Comparison of ENCODE assay signal across 8 mouse cellular contexts in the genomic region with DNA sequence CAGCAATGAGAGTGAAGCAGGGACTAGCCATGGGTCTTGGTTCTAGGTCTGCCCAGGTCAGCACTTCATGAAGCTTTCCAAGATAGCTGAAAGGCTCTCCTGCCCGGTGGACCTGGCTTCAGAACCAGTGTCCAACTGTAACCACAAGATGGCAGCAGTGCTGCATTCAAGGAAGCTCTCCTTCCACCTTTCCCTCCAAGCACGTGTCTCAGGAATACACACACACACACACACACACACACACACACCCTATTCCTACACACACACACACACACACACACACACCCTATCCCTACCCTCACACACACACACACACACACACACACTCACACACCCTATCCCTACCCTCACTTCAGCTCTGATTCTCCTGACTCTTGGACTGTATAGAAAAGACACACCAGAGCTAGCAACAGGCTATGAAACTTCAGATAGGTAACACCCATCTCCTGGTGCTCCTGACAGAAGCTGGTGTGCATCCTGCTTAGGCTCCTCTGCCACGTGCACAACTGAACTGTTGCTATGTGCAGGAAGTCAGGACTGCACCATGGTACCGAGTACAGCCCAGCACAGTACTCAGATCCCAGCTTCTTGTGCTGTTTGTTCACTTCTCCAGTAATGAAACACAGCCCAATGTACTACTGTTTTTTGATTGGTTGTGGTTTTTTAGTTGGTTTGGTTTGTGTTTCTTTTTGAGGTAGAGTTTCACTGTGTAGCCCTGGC. TPM values are rescaled to one million over a fixed set of nuclear protein-coding genes. Genes with fewer than 3 reads are reported as not detected.
A peak's percentile ranks its signal among the peaks of the same experiment; 100 is the strongest.
DNase-seq lines count a peak whose midpoint lies in the region; ATAC-seq lines count a peak whose summit lies in the region.

No protein-coding gene starts in this region.

- peak; percentile 79 to 94 for DNase-seq in adrenal gland, adult (ENCODE audit: inconsistent age in 2 of 2, low spot score in 1 of 2)
- peak; percentile 89 for DNase-seq in embryo, embryonic 10.5 days (ENCODE audit: low spot score)
- DNase-seq in gastrocnemius, postnatal 36 days, result peak; percentile 63 to 70
- DNase-seq in left cerebral cortex, postnatal 14 days (ENCODE audit: low spot score in 2 of 2), result peak; percentile 89
- peak; percentile 86 for DNase-seq in mesoderm, embryonic 11.5 days (ENCODE audit: low read depth, low spot score)
- DNase-seq in right cerebral cortex, postnatal 36 days (ENCODE audit: low spot score in 2 of 2), result peak; percentile 52 to 68
- peak; percentile 66 to 82 for DNase-seq in urinary bladder, postnatal 4 days (ENCODE audit: low spot score in 2 of 2)

- H3K9ac ChIP-seq in intestine, embryonic 15.5 days, result no peak overlapping the region

- H3K4me3 ChIP-seq in intestine, embryonic 15.5 days (replicated peaks), result no peak overlapping the region

- no peaks in the 10 kb centered on the region for H3K27me3 ChIP-seq in intestine, embryonic 15.5 days (replicated peaks)

- H3K4me2 ChIP-seq in intestine, embryonic 15.5 days (replicated peaks), result no peak overlapping the region

- intact Hi-C loops in gastrocnemius, postnatal 36 days (cut with DNase I), result loop anchor here (1.0 to 2.0 kb wide), 2 partner anchors 37 to 145 kb away; no protein-coding TSS in a partner anchor
- intact Hi-C loops in left cerebral cortex, postnatal 14 days (cut with DNase I), result loop anchor here (1.0 to 2.0 kb wide), 2 partner anchors 38 to 147 kb away; a partner anchor contains a TSS

- H3K4me1 ChIP-seq in intestine, embryonic 15.5 days (replicated peaks), result no peaks in the 10 kb centered on the region

- H3K36me3 ChIP-seq in intestine, embryonic 15.5 days, result no peaks in the 10 kb centered on the region

- peak; percentile 86 for ATAC-seq in intestine, embryonic 15.5 days

- 26% methylated on average over 4 of the region's 4 CpGs for WGBS in intestine, embryonic 15.5 days

- H3K27ac ChIP-seq in intestine, embryonic 15.5 days, result no peak overlapping the region

- H3K9me3 ChIP-seq in intestine, embryonic 15.5 days, result no peaks in the 10 kb centered on the region

RNA-seq across cellular contexts. Expression of a gene that starts 21.6 kb away (rescaled TPM):
- 1 to 10 TPM; 6.8 to 8.2 TPM for total RNA-seq in gastrocnemius, postnatal 36 days (2021)
- polyA plus RNA-seq in intestine, embryonic 15.5 days (2015; fragmentation: Nextera tagmentation; extraction: Ambion mirVana), result 17.8 and 18.6 TPM in 2 replicates
- total RNA-seq in left cerebral cortex, postnatal 14 days (2021), result 1 to 10 TPM; 4.3 to 5.1 TPM

RNA-seq across cellular contexts. Expression of a gene that starts 37.6 kb away (rescaled TPM):
- total RNA-seq in gastrocnemius, postnatal 36 days (2021), result 1 to 10 TPM; 1.7 TPM
- 128 and 132 TPM in 2 replicates for polyA plus RNA-seq in intestine, embryonic 15.5 days (2015; fragmentation: Nextera tagmentation; extraction: Ambion mirVana)
- 1 to 10 TPM; 6.9 to 8.0 TPM for total RNA-seq in left cerebral cortex, postnatal 14 days (2021)

RNA-seq across cellular contexts. Expression of a gene that starts 38.3 kb away (rescaled TPM):
- total RNA-seq in gastrocnemius, postnatal 36 days (2021), result 10 to 100 TPM; 42.1 to 50.5 TPM
- 32.6 and 33.5 TPM in 2 replicates for polyA plus RNA-seq in intestine, embryonic 15.5 days (2015; fragmentation: Nextera tagmentation; extraction: Ambion mirVana)
- total RNA-seq in left cerebral cortex, postnatal 14 days (2021), result 10 to 100 TPM; 40.7 to 41.8 TPM
